Mouse (Mus musculus): ENCODE measurements around the gene Cacna1d. TPM values are rescaled to one million over a fixed set of nuclear protein-coding genes. Genes with fewer than 3 reads are reported as not detected.

Gene Cacna1d
- total RNA-seq, 2 experiments from 2014 or later: 0.66 to 0.73 TPM

DNA sequence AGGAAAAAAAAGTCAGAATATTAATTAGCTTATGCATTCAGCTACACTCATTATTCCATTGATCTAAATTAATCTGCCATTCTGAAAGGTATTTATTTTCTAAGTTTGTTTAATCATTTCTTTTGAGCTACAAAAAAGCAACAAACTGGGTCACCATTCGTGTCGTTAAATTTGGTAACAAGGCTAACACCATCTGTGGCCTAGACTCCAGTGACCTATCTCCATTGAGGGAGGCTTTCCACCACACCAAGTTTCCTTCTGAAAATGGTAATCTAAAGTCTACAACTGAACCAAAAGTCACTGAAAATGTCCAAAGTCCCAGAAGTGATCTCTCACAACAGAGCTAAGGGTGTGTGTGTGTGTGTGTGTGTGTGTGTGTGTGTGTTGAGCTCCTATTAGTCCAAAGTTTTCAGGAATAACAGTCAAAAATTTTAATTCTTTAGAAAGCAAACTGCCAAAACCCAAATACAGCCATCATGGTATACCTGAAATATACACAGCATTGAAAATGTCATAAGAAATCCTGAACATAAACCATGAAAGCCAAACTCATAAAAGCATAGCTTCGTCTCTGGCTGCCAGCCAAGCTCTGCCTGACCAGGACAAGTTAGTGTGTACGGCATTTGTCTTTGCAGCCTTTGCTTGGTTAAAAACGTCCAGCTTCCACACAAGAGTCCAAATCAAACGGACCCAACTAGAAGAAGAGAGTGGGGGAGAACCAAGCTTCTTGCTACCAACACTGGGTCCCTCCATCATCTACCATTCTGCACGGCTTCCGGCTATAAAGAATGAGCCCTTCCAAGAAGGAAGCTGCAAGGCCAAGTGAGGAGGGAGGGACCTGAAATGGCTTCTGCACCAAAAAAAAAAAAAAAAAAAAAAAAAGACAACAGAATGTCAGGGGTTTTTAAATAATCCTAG, 146.0 kb downstream of the Cacna1d start:
- DNase-seq: no peak
- intact Hi-C loops (cut with DNase I; ENCODE audit: low total_unique reads): no loop called here

DNA sequence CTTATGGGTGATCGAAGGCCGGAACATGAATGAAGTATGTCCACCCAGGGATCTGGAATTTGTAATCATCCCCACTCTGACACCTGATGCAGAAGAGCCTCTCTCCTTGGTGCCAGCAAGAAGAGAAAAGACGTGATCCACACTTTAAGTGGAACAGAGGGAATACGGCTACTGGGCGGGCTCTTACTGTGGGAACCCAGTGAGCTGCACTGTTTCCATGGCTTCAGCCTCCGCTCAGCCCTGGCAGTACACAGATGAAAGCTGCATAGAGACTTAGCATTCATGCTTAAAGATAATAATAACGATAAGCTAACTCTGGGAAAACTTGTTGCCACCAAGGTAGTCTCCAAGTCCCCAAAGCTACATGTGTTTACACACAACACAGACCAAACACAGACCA, 147.5 kb downstream of the Cacna1d start:
- intact Hi-C loops (cut with DNase I; ENCODE audit: low total_unique reads): no loop called here
- no peak for DNase-seq

DNA sequence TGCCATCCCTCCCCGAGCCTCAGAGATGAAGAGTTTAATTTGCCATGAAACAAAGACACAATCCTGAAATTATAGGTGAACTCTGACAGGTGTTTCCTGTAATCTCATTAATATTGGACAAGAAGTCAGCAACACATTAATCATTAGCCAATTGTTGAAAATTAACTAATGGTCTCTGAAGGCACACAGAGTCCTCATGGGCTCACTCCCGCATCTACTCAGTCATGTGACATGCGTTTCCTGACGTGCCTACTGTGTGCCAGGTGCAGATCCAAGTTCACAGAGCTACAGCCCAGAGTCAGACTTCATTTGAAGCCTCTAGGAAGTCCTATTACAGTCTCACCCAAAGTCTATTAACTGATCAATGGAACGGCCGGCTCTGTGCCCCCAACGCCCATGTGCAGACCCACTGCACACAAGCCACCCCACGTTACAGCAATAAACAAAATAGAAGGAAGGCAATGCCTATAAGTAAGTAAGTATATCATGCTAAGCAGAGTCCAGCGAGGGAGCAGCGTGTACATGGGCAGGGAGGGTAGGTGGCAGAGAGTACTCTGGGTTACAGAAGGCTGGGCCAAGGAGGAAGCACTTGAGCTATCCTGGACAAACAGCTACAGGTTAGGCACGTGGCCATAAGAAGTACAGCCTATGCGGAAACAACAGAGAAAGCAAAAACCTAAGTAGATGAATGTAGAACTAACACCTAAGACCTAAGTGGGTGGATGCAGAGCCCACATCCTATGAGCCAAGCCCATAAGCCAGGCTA, 149.2 kb downstream of the Cacna1d start:
- DNase-seq: no peak
- intact Hi-C loops (cut with DNase I; ENCODE audit: low total_unique reads): no loop called here

- intact Hi-C loops (cut with DNase I; ENCODE audit: low total_unique reads): no loop called here
- DNase-seq: no peak
Observed at GRCm38 (mm10) chr14:30340140-30340539, 151.1 kb downstream of the Cacna1d start.

- intact Hi-C loops (cut with DNase I; ENCODE audit: low total_unique reads): no loop called here
- no peak for DNase-seq
Observed at GRCm38 (mm10) chr14:30331856-30332255, 159.4 kb downstream of the Cacna1d start.

DNA sequence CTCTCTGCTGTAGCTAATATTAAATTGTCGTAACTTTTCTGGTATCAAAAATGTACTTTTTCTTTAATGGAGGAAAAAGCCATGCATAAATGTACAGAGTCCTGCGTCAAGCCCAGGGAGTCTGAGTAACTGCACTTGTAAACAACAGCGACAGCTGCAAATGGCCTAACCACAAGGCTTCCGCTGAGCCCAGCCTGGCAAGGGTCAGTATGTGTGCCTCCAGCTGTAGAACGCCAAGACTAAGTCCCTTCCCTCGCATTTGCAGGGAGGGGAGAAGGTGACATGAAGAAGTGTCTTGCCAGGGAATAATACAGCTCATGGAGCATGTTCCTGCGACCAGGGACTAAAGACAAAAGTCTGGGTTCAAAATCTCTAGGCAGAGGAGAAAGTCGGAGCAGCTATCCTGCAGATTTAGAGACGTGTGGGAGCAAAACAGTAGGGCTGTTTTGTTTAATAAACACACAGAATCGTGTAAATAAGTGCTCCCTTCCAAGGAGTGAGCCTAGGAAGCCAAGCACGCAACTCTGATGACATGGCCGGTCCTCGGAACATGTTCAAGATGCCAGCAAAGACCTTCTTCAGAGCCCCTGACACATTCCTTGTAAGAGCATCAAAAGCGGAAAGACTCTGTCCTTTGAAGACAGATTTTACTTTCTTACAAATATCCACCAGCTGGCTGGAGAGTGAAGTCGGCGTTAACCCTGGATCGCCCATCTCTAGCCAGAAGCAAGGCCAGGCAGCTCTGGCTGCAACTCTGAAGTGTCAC, 160.7 kb downstream of the Cacna1d start:
- intact Hi-C loops (cut with DNase I; ENCODE audit: low total_unique reads): no loop called here
- no peak for DNase-seq

GRCm38 (mm10) chr14:30329109-30329508, 162.1 kb downstream of the Cacna1d start:
- no peak for DNase-seq
- intact Hi-C loops (cut with DNase I; ENCODE audit: low total_unique reads): no loop called here

DNA sequence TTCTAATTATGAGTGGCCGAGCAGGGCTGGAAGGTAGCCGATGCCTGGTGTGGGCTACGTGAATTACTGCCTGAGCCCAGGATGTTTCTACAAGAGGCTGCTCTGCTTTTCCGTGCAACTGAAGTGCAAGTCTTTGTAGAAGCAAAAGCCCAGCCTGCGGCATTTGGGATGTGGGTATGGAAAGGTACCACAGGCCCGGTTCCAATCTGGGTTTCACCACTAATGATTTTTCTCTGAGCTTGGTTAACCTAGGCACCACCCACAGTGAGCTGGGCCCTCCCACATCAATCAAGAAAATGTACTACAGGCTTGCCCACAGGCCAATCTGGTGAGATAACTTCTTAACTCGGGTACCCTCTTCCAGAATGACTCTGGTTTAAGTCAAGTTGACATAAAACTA, 163.8 kb downstream of the Cacna1d start:
- no peak for DNase-seq
- intact Hi-C loops (cut with DNase I; ENCODE audit: low total_unique reads): no loop called here

GRCm38 (mm10) chr14:30327051-30327450, 164.2 kb downstream of the Cacna1d start:
- no peak for DNase-seq
- intact Hi-C loops (cut with DNase I; ENCODE audit: low total_unique reads): no loop called here

DNA sequence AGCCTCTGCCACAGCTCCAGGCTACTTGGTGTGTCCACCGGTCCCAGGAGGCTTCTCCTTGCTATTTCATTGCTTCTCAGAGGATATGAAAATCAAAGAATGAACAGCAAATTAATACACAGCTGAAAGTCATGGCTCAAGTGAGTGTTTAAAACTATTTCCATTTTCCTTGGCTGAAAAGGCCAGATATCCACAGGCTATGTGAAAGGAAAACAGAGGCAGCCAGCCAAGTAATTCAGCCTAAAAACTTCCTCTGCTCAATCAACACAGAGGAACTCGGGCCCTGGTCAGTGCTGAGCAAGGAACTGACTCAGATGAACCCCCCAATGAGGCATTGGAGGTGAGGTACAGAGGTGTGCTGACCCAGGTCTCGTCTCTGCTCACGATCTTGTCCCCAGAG, 165.0 kb downstream of the Cacna1d start:
- no peak for DNase-seq
- intact Hi-C loops (cut with DNase I; ENCODE audit: low total_unique reads): no loop called here

- DNase-seq: no peak
- intact Hi-C loops (cut with DNase I; ENCODE audit: low total_unique reads): no loop called here
Observed at GRCm38 (mm10) chr14:30324994-30325393, 166.3 kb downstream of the Cacna1d start.

GRCm38 (mm10) chr14:30318715-30319437, 172.4 kb downstream of the Cacna1d start:
- DNase-seq: no peak
- intact Hi-C loops (cut with DNase I; ENCODE audit: low total_unique reads): no loop called here

DNA sequence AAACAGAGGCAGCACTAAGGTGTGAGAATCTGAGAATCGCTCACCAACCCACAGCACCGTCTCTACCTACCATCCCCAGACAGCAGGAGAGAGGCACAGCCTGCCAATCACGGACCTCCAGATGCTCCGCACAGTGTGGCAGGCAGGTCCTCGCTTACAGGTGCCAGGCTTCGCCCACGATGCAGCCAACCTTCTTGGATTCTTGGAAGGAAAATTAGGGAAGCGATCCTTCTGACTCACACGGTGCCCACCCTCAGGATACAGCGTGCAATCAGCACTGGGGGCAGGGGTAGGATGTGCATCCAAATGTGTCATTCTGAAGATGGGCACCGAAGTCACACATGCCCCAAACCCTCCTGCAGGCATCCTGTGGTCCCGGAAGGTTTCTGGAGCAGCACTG, 173.0 kb downstream of the Cacna1d start:
- intact Hi-C loops (cut with DNase I; ENCODE audit: low total_unique reads): no loop called here
- DNase-seq: no peak

- no peak for DNase-seq
- intact Hi-C loops (cut with DNase I; ENCODE audit: low total_unique reads): no loop called here
Observed at GRCm38 (mm10) chr14:30317616-30318015, 173.6 kb downstream of the Cacna1d start.

DNA sequence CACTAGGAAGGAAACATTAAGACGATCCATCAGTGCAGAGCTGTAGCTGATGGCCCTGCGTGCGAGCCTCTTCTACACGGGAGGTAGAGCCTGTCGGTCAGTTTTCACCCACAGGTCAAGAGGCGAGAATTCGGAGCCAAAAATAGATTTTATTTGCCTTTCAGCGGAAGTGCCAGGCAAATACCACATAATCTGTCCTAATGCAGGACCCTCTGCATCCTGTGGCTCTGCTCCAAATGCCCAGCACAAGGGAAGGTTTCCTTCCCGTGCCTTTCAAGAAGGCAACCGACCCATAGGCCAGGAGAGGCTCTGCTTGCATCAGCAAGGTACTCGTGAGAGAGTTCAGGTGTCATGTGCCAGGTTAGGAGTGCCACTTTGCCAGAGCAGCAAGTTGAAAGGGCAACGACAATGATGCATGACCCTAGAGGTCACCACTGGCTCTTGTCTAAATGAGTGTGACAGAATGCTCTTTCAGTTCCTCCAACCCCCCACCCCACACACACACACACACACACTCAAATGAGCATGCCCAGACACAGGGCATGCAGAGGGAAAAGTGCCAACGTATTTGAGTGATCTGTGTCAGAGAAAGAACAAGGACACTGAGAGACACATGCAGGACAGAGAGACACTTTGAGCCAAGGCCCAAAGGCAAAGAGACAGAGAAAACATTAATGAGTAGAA, 179.9 kb downstream of the Cacna1d start:
- no peak for DNase-seq
- intact Hi-C loops (cut with DNase I; ENCODE audit: low total_unique reads): no loop called here

DNA sequence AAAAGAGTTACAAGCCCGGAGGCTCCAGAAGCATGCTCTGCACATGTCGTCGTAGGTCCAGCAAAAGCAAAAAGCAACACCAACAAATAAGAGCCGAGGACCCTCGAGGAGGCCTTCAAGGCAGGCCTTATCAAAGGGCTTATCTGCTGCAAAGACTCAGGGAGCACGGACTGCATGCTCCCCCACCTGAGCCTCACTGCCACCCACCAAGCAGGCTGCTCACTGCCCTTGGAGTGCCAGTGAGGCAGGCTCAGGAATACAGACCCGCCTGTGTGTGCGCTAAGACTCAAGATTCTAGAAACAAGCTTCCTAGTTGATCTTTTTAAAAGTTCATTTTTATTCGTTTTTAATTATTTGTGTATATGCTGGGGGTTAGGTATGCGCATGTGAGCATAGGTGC, 181.0 kb downstream of the Cacna1d start:
- no peak for DNase-seq
- intact Hi-C loops (cut with DNase I; ENCODE audit: low total_unique reads): no loop called here

DNA sequence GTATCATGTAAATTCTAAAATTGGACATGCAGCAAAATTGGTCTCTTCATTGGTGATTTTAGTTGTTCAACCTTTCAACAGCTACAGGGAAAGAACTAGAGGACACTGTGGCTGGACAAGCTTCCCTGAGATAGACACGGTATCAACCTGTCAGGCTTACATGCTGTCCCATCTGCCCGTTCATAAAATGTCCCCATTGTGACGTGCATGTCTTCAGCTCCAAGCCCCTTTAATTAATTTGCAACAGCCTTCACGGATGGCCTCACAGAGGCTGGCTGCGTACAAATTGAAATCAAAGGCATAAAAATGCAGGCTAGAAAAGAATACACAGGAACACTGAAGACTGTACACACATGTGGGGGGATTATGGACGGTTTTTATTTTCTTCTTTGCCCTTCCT, 185.0 kb downstream of the Cacna1d start:
- intact Hi-C loops (cut with DNase I; ENCODE audit: low total_unique reads): no loop called here
- DNase-seq: no peak

GRCm38 (mm10) chr14:30299946-30300345, 191.3 kb downstream of the Cacna1d start:
- DNase-seq: no peak
- intact Hi-C loops (cut with DNase I; ENCODE audit: low total_unique reads): no loop called here

DNA sequence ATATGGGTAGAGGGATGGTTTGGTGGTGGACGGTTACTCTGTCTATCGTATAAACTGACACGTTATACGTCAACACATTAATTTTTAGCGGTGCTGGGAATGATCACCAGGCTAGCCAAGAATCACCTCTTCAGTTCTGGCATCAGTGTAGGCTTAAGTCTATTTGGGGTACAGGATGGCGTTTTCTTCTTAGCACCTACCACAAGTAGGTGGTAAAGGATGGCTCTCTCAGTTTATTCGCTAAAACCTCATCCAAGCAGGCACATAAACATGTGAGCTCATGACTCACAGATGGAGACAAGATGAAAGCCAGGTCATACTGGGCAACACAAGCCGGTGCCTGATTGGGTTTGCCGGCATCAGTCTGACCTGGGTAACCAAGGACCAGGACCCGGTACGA, 193.8 kb downstream of the Cacna1d start:
- no peak for DNase-seq
- intact Hi-C loops (cut with DNase I; ENCODE audit: low total_unique reads): no loop called here
